Mouse (Mus musculus) erythroblast, embryonic 14.5 days (primary cell): ENCODE data around the gene Nfkbil1.

ENCODE experiments used
- GATA1 ChIP-seq: IDR thresholded peaks from 2 replicates; pipeline ENCODE4 v1.6.1; 2012; ENCODE audit warnings: low read length, inconsistent platforms, mixed read lengths
- TAL1 ChIP-seq: IDR thresholded peaks from 3 replicates; pipeline ENCODE4 v1.6.1; 2012; ENCODE audit warnings: low read length, inconsistent platforms, mixed read lengths

DNA sequence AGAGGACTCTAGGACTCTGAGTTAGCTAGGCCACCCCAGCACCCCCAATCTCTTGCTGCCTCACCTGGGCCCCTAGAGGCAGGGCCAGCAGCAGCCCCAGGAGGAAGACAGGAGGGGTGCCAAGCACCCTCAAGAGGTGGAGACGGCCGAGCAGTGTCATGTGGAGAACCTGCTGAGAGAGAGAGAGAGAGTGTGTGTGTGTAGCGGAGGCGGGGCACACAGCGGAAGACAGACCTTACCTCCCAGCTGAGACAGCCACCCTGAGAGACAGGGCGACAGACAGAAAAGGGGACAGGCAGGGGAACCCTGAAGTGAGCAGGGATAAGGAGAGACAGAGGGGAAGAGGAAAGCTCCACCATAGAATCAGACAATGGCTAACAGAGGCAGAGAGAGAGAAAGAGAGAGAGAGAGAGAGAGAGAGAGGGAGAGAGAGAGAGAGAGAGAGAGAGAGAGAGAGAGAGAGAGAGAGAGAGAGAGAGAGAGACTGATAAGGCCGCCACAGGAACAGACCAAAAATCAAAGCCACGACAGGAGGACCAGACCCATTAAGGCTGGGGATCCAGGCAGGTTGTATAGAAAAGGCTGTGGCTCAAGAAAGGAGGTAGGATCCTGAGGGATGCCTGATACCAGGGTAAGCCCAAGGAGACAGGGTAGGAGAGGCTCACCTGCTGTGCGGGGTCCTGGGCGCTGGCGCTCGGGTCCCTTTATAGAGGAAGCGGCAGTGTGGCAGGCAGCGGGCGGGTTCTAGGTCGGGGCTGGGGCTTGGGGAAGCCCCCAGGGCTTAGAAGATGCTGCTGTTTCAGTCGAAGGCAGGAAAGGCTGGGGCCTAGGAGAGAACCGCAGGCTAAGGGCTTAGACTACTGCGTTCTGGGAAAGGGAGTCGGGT is 30.9 kb downstream of the Nfkbil1 start, which contains the start of gene Lta:
- TF ChIP-seq GATA1 (no peak), TAL1 (no peak)
